7 mouse cellular contexts compared by ENCODE assay signal in the genomic region with DNA sequence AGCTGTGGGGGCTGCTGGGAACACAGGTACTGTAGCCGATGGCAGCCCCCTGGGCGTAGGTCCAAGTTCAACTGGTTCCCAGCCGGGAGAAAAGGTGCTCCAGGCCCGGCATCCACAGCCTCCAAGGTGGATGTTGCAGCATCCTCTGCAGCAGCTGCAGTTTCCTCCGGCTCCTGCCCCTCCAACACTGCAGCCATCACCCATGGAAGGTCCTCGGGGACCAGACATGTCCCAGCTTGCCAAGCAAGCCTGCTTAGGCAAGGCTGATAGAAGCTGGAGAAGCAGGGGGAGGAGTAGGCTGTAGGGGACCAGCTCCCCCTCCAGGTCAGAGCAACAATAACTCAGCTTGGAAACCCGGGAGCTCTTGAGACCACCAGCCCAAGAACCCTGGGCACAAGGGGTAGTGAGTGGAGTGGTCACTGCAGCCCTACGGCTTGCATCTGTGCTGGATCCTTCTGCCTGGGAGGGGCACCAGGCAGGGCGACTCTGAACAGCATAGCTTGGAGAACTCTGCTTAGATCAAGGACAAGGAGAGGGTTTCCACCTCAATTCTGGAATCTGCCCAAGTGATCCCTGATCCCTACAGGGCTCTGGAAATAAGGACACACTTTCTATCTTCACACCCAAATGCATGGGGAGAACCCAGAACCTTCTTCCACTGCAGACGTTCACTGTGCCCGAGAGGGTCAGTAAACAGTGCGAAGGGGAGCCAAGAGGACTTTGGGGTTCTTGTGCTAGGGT. TPM values are rescaled to one million over a fixed set of nuclear protein-coding genes. Genes with fewer than 3 reads are reported as not detected.
A peak's percentile ranks its signal among the peaks of the same experiment; 100 is the strongest.
DNase-seq lines count a peak whose midpoint lies in the region; ATAC-seq and TF ChIP-seq lines count a peak whose summit lies in the region.

No protein-coding gene starts in this region.

- H3K27me3 ChIP-seq in lung, embryonic 16.5 days (ENCODE audit: control insufficient read depth, insufficient read depth, low read depth, low read length): no peaks in the 10 kb centered on the region
- no peaks in the 10 kb centered on the region for H3K27me3 ChIP-seq in intestine, embryonic 16.5 days (replicated peaks; ENCODE audit: control insufficient read depth, insufficient read depth, low read length)
- H3K27me3 ChIP-seq in midbrain, embryonic 16.5 days (ENCODE audit: control insufficient read depth, insufficient read depth, low read depth, low read length): no peaks in the 10 kb centered on the region

- TF ChIP-seq CTCF in bone marrow, adult 2 months (IDR thresholded peaks at IDR 0.05; ENCODE audit: control insufficient read depth, insufficient read depth, low read length): peak; percentile 47; the same call in 1 of the 2 replicates

- 0 out of 2 replicates have a peak, but pooled peaks have one; percentile 3 for ATAC-seq in lung, embryonic 16.5 days (ENCODE audit: low read depth)
- peak; percentile 40 for ATAC-seq in erythroid progenitor cell, adult 5-6 weeks (replicated peaks; ENCODE audit: low FRiP score, poor library complexity, severe bottlenecking)
- peak; percentile 5 for ATAC-seq in intestine, embryonic 16.5 days
- no peak for ATAC-seq in midbrain, embryonic 16.5 days

- H3K36me3 ChIP-seq in lung, embryonic 16.5 days (ENCODE audit: control insufficient read depth, insufficient read depth, low read length): peaks cover 4% of the 10 kb centered on the region; the same call in 1 of the 2 replicates
- 0 out of 2 replicates have a peak, but pooled peaks cover 3% of the 10 kb centered on the region for H3K36me3 ChIP-seq in intestine, embryonic 16.5 days (ENCODE audit: control insufficient read depth, insufficient read depth, low read length)
- H3K36me3 ChIP-seq in midbrain, embryonic 16.5 days (ENCODE audit: control insufficient read depth, insufficient read depth, low read length): no peaks in the 10 kb centered on the region

- H3K9me3 ChIP-seq in lung, embryonic 16.5 days (ENCODE audit: control insufficient read depth, low read length): no peaks in the 10 kb centered on the region
- no peaks in the 10 kb centered on the region for H3K9me3 ChIP-seq in intestine, embryonic 16.5 days (ENCODE audit: control insufficient read depth, low read length)
- no peaks in the 10 kb centered on the region for H3K9me3 ChIP-seq in midbrain, embryonic 16.5 days (replicated peaks; ENCODE audit: control insufficient read depth, low read length, poor library complexity, severe bottlenecking)

- no peak for DNase-seq in lung, postnatal 10 days
- DNase-seq in layer of hippocampus, adult 9-10 months (ENCODE audit: low spot score): no peak

- H3K4me1 ChIP-seq in lung, embryonic 16.5 days (replicated peaks; ENCODE audit: control insufficient read depth, insufficient read depth, low read length): peaks cover 31% of the 10 kb centered on the region
- peaks cover 2% of the 10 kb centered on the region; the same call in 1 of the 2 replicates for H3K4me1 ChIP-seq in bone marrow, adult 2 months (ENCODE audit: control insufficient read depth, insufficient read depth, low read length)
- peaks cover 22% of the 10 kb centered on the region for H3K4me1 ChIP-seq in intestine, embryonic 16.5 days (ENCODE audit: control insufficient read depth, insufficient read depth, low read length)
- peaks cover 2% of the 10 kb centered on the region for H3K4me1 ChIP-seq in midbrain, embryonic 16.5 days (ENCODE audit: control insufficient read depth, insufficient read depth, low read length)

- peak overlapping the region; percentile 89 for H3K4me2 ChIP-seq in lung, embryonic 16.5 days (ENCODE audit: low read depth, low read length)
- peak overlapping the region; percentile 97 for H3K4me2 ChIP-seq in intestine, embryonic 16.5 days (ENCODE audit: low read depth, low read length)
- peak overlapping the region; percentile 50 for H3K4me2 ChIP-seq in midbrain, embryonic 16.5 days (ENCODE audit: low read length)

- TF ChIP-seq POLR2A in bone marrow, adult 2 months (IDR thresholded peaks at IDR 0.05; ENCODE audit: borderline replicate concordance, control insufficient read depth, low read depth, low read length): no peak

- WGBS in lung, embryonic 16.5 days: 10% methylated on average over 12 of the region's 12 CpGs
- 11% methylated on average over 12 of the region's 12 CpGs for WGBS in bone marrow, adult 2 months
- 15% methylated on average over 12 of the region's 12 CpGs for WGBS in intestine, embryonic 16.5 days
- 30% methylated on average over 12 of the region's 12 CpGs for WGBS in midbrain, embryonic 16.5 days

- peak overlapping the region; percentile 39 for H3K27ac ChIP-seq in lung, embryonic 16.5 days (ENCODE audit: low read length)
- 0 out of 2 replicates have a peak overlapping the region, but pooled peaks have one; percentile 13 for H3K27ac ChIP-seq in bone marrow, adult 2 months (ENCODE audit: control insufficient read depth, insufficient read depth, low read depth, low read length, poor library complexity)
- H3K27ac ChIP-seq in intestine, embryonic 16.5 days (ENCODE audit: low read length): peak overlapping the region; percentile 63
- H3K27ac ChIP-seq in midbrain, embryonic 16.5 days (ENCODE audit: low read length): no peak overlapping the region

- peak overlapping the region; percentile 56 for H3K4me3 ChIP-seq in lung, embryonic 16.5 days (ENCODE audit: low read length)
- H3K4me3 ChIP-seq in bone marrow, adult 2 months (replicated peaks; ENCODE audit: control insufficient read depth, low read depth, low read length): peak overlapping the region; percentile 71
- H3K4me3 ChIP-seq in intestine, embryonic 16.5 days (ENCODE audit: low read length): peak overlapping the region; percentile 64
- peak overlapping the region; percentile 32 for H3K4me3 ChIP-seq in midbrain, embryonic 16.5 days (ENCODE audit: low read depth, low read length)

- peak overlapping the region; percentile 71 for H3K9ac ChIP-seq in lung, embryonic 16.5 days (ENCODE audit: low read length)
- peak overlapping the region; percentile 71 for H3K9ac ChIP-seq in intestine, embryonic 16.5 days (ENCODE audit: low read depth, low read length)
- peak overlapping the region; percentile 50 for H3K9ac ChIP-seq in midbrain, embryonic 16.5 days (ENCODE audit: low read depth, low read length)

RNA-seq across cellular contexts. Expression of a gene that starts 0.6 kb away (rescaled TPM):
- polyA plus RNA-seq in lung, embryonic 16.5 days (2015; fragmentation: Nextera tagmentation; extraction: Ambion mirVana): 14.4 and 15.4 TPM in 2 replicates
- 19.4 and 39.6 TPM in 2 replicates for polyA plus RNA-seq in bone marrow, adult 2 months (2011; ENCODE audit: insufficient read depth, insufficient read length, low replicate concordance, missing spikeins)
- 34.2 and 34.4 TPM in 2 replicates for total RNA-seq in erythroid progenitor cell, adult 5-6 weeks (2015; ENCODE audit: low replicate concordance)
- 14.0 and 19.1 TPM in 2 replicates for total RNA-seq in erythroid progenitor cell, adult 5-6 weeks (2017; ENCODE audit: low replicate concordance)
- 7.3 and 8.0 TPM in 2 replicates for polyA plus RNA-seq in intestine, embryonic 16.5 days (2015; fragmentation: Nextera tagmentation; extraction: Ambion mirVana)
- polyA plus RNA-seq in midbrain, embryonic 16.5 days (2015; fragmentation: Nextera tagmentation; extraction: Ambion mirVana): 2.4 and 2.5 TPM in 2 replicates

RNA-seq across cellular contexts. Expression of a gene that starts 3.9 kb away (rescaled TPM):
- 1,124 and 1,266 TPM in 2 replicates for polyA plus RNA-seq in lung, embryonic 16.5 days (2015; fragmentation: Nextera tagmentation; extraction: Ambion mirVana)
- 2,580 and 2,615 TPM in 2 replicates for polyA plus RNA-seq in bone marrow, adult 2 months (2011; ENCODE audit: insufficient read depth, insufficient read length, low replicate concordance, missing spikeins)
- 970 and 1,246 TPM in 2 replicates for total RNA-seq in erythroid progenitor cell, adult 5-6 weeks (2015; ENCODE audit: low replicate concordance)
- total RNA-seq in erythroid progenitor cell, adult 5-6 weeks (2017; ENCODE audit: low replicate concordance): 1,462 and 2,252 TPM in 2 replicates
- 1,164 and 1,258 TPM in 2 replicates for polyA plus RNA-seq in intestine, embryonic 16.5 days (2015; fragmentation: Nextera tagmentation; extraction: Ambion mirVana)
- polyA plus RNA-seq in midbrain, embryonic 16.5 days (2015; fragmentation: Nextera tagmentation; extraction: Ambion mirVana): 607 and 649 TPM in 2 replicates

RNA-seq across cellular contexts. Expression of a gene that starts 5.6 kb away (rescaled TPM):
- polyA plus RNA-seq in lung, embryonic 16.5 days (2015; fragmentation: Nextera tagmentation; extraction: Ambion mirVana): 21.7 and 24.5 TPM in 2 replicates
- polyA plus RNA-seq in bone marrow, adult 2 months (2011; ENCODE audit: insufficient read depth, insufficient read length, low replicate concordance, missing spikeins): 18.1 and 30.3 TPM in 2 replicates
- total RNA-seq in erythroid progenitor cell, adult 5-6 weeks (2015; ENCODE audit: low replicate concordance): 28.5 and 37.3 TPM in 2 replicates
- total RNA-seq in erythroid progenitor cell, adult 5-6 weeks (2017; ENCODE audit: low replicate concordance): 1.4 and 7.1 TPM in 2 replicates
- polyA plus RNA-seq in intestine, embryonic 16.5 days (2015; fragmentation: Nextera tagmentation; extraction: Ambion mirVana): 34.6 and 37.7 TPM in 2 replicates
- polyA plus RNA-seq in midbrain, embryonic 16.5 days (2015; fragmentation: Nextera tagmentation; extraction: Ambion mirVana): 108 and 121 TPM in 2 replicates

RNA-seq across cellular contexts. Expression of a gene that starts 11.7 kb away (rescaled TPM):
- 42.9 and 46.2 TPM in 2 replicates for polyA plus RNA-seq in lung, embryonic 16.5 days (2015; fragmentation: Nextera tagmentation; extraction: Ambion mirVana)
- 14.4 and 21.3 TPM in 2 replicates for polyA plus RNA-seq in bone marrow, adult 2 months (2011; ENCODE audit: insufficient read depth, insufficient read length, low replicate concordance, missing spikeins)
- 14.7 and 19.8 TPM in 2 replicates for total RNA-seq in erythroid progenitor cell, adult 5-6 weeks (2015; ENCODE audit: low replicate concordance)
- total RNA-seq in erythroid progenitor cell, adult 5-6 weeks (2017; ENCODE audit: low replicate concordance): 4.2 and 8.3 TPM in 2 replicates
- 45.5 and 45.7 TPM in 2 replicates for polyA plus RNA-seq in intestine, embryonic 16.5 days (2015; fragmentation: Nextera tagmentation; extraction: Ambion mirVana)
- 16.9 and 17.7 TPM in 2 replicates for polyA plus RNA-seq in midbrain, embryonic 16.5 days (2015; fragmentation: Nextera tagmentation; extraction: Ambion mirVana)

RNA-seq across cellular contexts. Expression of a gene that starts 14.0 kb away (rescaled TPM):
- polyA plus RNA-seq in lung, embryonic 16.5 days (2015; fragmentation: Nextera tagmentation; extraction: Ambion mirVana): 0.79 TPM in 2 replicates
- 3.4 TPM in 1 of 2 replicates, not detected in the other for polyA plus RNA-seq in bone marrow, adult 2 months (2011; ENCODE audit: insufficient read depth, insufficient read length, low replicate concordance, missing spikeins)
- total RNA-seq in erythroid progenitor cell, adult 5-6 weeks (2015; ENCODE audit: low replicate concordance): not detected in 2 replicates
- total RNA-seq in erythroid progenitor cell, adult 5-6 weeks (2017; ENCODE audit: low replicate concordance): not detected in 2 replicates
- 3.2 and 4.0 TPM in 2 replicates for polyA plus RNA-seq in intestine, embryonic 16.5 days (2015; fragmentation: Nextera tagmentation; extraction: Ambion mirVana)
- 109 and 151 TPM in 2 replicates for polyA plus RNA-seq in midbrain, embryonic 16.5 days (2015; fragmentation: Nextera tagmentation; extraction: Ambion mirVana)
